Mouse (Mus musculus) CH12.LX (cell line): ENCODE data around the gene Dzank1. TPM values are rescaled to one million over a fixed set of nuclear protein-coding genes. Genes with fewer than 3 reads are reported as not detected.
A peak's percentile ranks its signal among the peaks of the same experiment; 100 is the strongest.

Experiments
- DNase-seq: peaks from one replicate; pipeline ENCODE4 v3.0.0-alpha.2; 2013; ENCODE audit errors: extremely low read depth
- H3K27ac ChIP-seq: 2 replicates; pipeline ENCODE4 v1.5.1; 2012; ENCODE audit warnings: low read depth, mild to moderate bottlenecking, control low read depth, moderate library complexity; ENCODE audit not compliant: insufficient read depth
- H3K27me3 ChIP-seq: replicated peaks from 2 replicates; pipeline ENCODE3; 2012; ENCODE audit warnings: inconsistent platforms
- H3K36me3 ChIP-seq, 2 experiments: replicated peaks in 1 of 2; 2 replicates each; pipeline versions ENCODE3 to v1.6.1; 2012; ENCODE audit warnings: inconsistent platforms in 1 of 2, low read length in 1 of 2, mild to moderate bottlenecking in 1 of 2, mixed read lengths in 1 of 2, moderate library complexity in 1 of 2; ENCODE audit not compliant: control insufficient read depth in 1 of 2, insufficient read depth in 1 of 2
- H3K4me1 ChIP-seq, 2 experiments: 2 replicates each; pipeline ENCODE4 v1.6.1; 2012; ENCODE audit warnings: inconsistent platforms in 1 of 2, moderate library complexity in 1 of 2; ENCODE audit not compliant: insufficient read depth in 2 of 2, control insufficient read depth in 1 of 2
- H3K4me2 ChIP-seq: 2 replicates; pipeline ENCODE4 v1.6.1; 2012; ENCODE audit warnings: low read depth, mild to moderate bottlenecking, control low read depth; ENCODE audit not compliant: poor library complexity, insufficient read depth, severe bottlenecking
- H3K4me3 ChIP-seq, 3 experiments: fragments of 150-350 bp in 1 of 3; sonication (generic) in 1 of 3; replicated peaks in 1 of 3; 2 replicates each; pipeline versions ENCODE3 to v1.5.1; 2011 to 2012; ENCODE audit warnings: low read depth in 2 of 3, low read length in 2 of 3, mild to moderate bottlenecking in 2 of 3, moderate library complexity in 2 of 3, control low read depth in 1 of 3, improper control_type of control experiment in 1 of 3, inconsistent platforms in 1 of 3, mixed read lengths in 1 of 3; ENCODE audit not compliant: poor library complexity in 1 of 3
- H3K79me2 ChIP-seq: replicated peaks from 2 replicates; pipeline ENCODE4 v1.6.1; 2012; ENCODE audit warnings: mild to moderate bottlenecking, moderate library complexity; ENCODE audit not compliant: control insufficient read depth, poor library complexity, insufficient read depth, severe bottlenecking; ENCODE audit errors: extremely low read depth
- H3K9ac ChIP-seq: 2 replicates; pipeline ENCODE4 v1.6.1; 2012; ENCODE audit warnings: low read depth, mild to moderate bottlenecking, control low read depth, moderate library complexity; ENCODE audit not compliant: insufficient read depth
- H3K9me3 ChIP-seq: replicated peaks from 2 replicates; pipeline ENCODE3; 2012; ENCODE audit warnings: low read length, inconsistent platforms, mixed read lengths
- BHLHE40 ChIP-seq: IDR thresholded peaks from 2 replicates; pipeline ENCODE4 v1.6.1; 2011; ENCODE audit warnings: mild to moderate bottlenecking, low read depth, low read length, improper control_type of control experiment
- CHD1 ChIP-seq: IDR thresholded peaks from 2 replicates; pipeline ENCODE4 v1.6.1; 2012; ENCODE audit warnings: low read depth, low read length, improper control_type of control experiment, inconsistent platforms
- CHD2 ChIP-seq: IDR thresholded peaks from 2 replicates; pipeline ENCODE4 v1.6.1; 2011; ENCODE audit warnings: low read length, improper control_type of control experiment
- EP300 ChIP-seq: IDR thresholded peaks from 2 replicates; pipeline ENCODE4 v1.6.1; 2011; ENCODE audit warnings: low read length, improper control_type of control experiment
- GABPA ChIP-seq: IDR thresholded peaks from 2 replicates; pipeline ENCODE4 v1.6.1; 2012; ENCODE audit warnings: low read depth, low read length, improper control_type of control experiment, inconsistent platforms; ENCODE audit not compliant: insufficient replicate concordance
- IRF4 ChIP-seq: IDR thresholded peaks from 2 replicates; pipeline ENCODE4 v1.6.1; 2014; ENCODE audit warnings: low read depth, mild to moderate bottlenecking, inconsistent platforms, low read length, improper control_type of control experiment
- JUN ChIP-seq: IDR thresholded peaks from 2 replicates; pipeline ENCODE4 v1.6.1; 2011; ENCODE audit warnings: low read depth, mild to moderate bottlenecking, low read length, improper control_type of control experiment, moderate library complexity; ENCODE audit not compliant: insufficient read depth
- JUND ChIP-seq: conservative IDR thresholded peaks from 2 replicates; pipeline ENCODE4 v1.6.1; 2011; ENCODE audit warnings: low read depth, low read length, improper control_type of control experiment
- MAX ChIP-seq: IDR thresholded peaks from 2 replicates; pipeline ENCODE4 v1.6.1; 2011; ENCODE audit warnings: low read length, improper control_type of control experiment
- MAZ ChIP-seq: IDR thresholded peaks from 2 replicates; pipeline ENCODE4 v1.6.1; 2012; ENCODE audit warnings: low read depth, mild to moderate bottlenecking, inconsistent platforms, low read length, improper control_type of control experiment, moderate library complexity
- MEF2A ChIP-seq: IDR thresholded peaks from 2 replicates; pipeline ENCODE4 v1.6.1; 2014; ENCODE audit warnings: low read depth, mild to moderate bottlenecking, inconsistent platforms, low read length, improper control_type of control experiment, borderline replicate concordance
- NRF1 ChIP-seq: IDR thresholded peaks from 2 replicates; pipeline ENCODE4 v1.6.1; 2014; ENCODE audit warnings: low read depth, mild to moderate bottlenecking, inconsistent platforms, low read length, improper control_type of control experiment, moderate library complexity
- PAX5 ChIP-seq: IDR thresholded peaks from 2 replicates; pipeline ENCODE4 v1.6.1; 2012; ENCODE audit warnings: low read length, inconsistent platforms, mixed read lengths
- POLR2AphosphoS2 ChIP-seq: IDR thresholded peaks from 2 replicates; pipeline ENCODE4 v1.6.1; 2011; ENCODE audit warnings: low read depth, low read length, improper control_type of control experiment
- ZKSCAN1 ChIP-seq: IDR thresholded peaks from 2 replicates; pipeline ENCODE4 v1.6.1; 2012; ENCODE audit warnings: low read depth, inconsistent platforms, low read length, improper control_type of control experiment, borderline replicate concordance
- ZMIZ1 ChIP-seq: IDR thresholded peaks from 2 replicates; pipeline ENCODE4 v1.6.1; 2012; ENCODE audit warnings: low read depth, mild to moderate bottlenecking, inconsistent platforms, low read length, improper control_type of control experiment
- dilution Hi-C: fragments of 300-500 bp; cut with MboI; formaldehyde crosslinking; loops from 2 replicates; pipeline ENCODE4 v1.14.3; 2020; ENCODE audit warnings: low sequenced_read_pairs; ENCODE audit not compliant: extremely low pct_unique_long_range_greater_than_20kb, extremely low pct_ligation_motif_present
- in situ Hi-C: fragments of 300-500 bp; cut with MboI; formaldehyde crosslinking; loops from 3 replicates; pipeline ENCODE4 v1.14.3; 2019; ENCODE audit warnings: low sequenced_read_pairs, low pct_ligation_motif_present, low pct_unique_long_range_greater_than_20kb, mixed read lengths
- polyA plus RNA-seq: library from polyadenylated mRNA; unstranded; fragments of >175 nt; gene quantifications from 2 replicates; pipeline ENCODE4 v1.2.1, GENCODE M21; 2012; ENCODE audit warnings: low read depth; ENCODE audit not compliant: insufficient read length
- total RNA-seq, 2 experiments: library from RNA; depleted of rRNA; stranded (reverse); fragments of 300-350 nt in 1 of 2; fragments of >200 nt in 1 of 2; gene quantifications; 2 replicates each; pipeline ENCODE4 v1.2.3; 2012 to 2014

The Dzank1 gene
- total and polyA plus RNA-seq, 3 experiments, result 0.08 to 0.29 (median 0.08) TPM

DNA sequence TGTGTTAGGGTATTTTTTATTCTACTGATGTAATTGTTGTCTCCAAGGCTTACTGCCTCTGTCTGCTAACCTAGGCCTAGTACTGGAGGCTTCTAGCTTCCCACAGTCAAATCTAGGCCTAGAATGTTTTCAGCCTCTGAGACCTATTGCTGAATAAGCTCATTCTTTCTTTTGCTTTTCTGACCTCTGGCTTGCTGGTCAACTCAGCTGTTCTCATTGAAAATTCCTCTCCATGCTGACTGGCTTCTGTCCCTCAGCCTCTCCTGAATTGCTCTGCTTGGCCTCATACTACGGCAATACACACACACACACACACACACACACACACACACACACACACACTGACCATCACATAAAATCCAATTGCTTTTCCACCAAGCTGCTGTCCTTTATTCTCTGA lies 101.5 kb downstream of the Dzank1 start:
- dilution Hi-C loops, result no loop called here
- in situ Hi-C loops, result no loop called here
- no peaks in the 10 kb centered on the region for H3K4me1 ChIP-seq

DNA sequence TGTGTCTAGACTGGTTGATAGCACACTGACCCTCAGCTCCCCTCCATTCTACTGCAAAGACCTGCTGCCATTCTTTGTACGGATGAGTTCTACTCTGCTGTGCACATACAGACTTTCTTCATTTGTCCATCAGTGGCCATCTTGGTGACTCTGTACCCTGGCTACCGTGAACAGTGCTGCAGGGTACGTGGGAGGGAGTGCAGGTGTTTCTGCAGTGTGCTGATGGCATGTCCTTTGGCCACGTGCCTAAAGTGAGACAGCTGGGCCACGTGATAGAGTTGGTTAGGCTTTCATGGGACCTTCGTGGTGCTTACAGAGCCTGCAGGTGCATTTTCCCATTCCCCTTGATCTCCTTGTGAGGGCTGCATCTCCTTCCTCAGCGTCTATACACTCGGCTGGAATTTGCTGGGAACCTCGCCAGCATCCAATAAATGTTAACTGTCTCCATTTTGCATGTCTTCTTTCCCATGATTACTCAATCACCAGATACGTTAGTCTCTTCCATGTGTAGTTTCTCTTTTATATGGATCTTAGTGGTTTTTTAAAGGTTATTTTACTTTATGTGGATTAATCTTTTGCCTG lies 105.0 kb downstream of the Dzank1 start:
- Histone ChIP-seq H3K4me2 (no peak overlapping the region), H3K27ac (no peak overlapping the region), H3K36me3 (no peaks in the 10 kb centered on the region), H3K9ac (no peak overlapping the region), H3K9me3 (no peaks in the 10 kb centered on the region), H3K4me1 (peaks cover 0 to 14% of the 10 kb centered on the region in 2 experiments; a peak in 2 of 4 replicates), H3K27me3 (no peaks in the 10 kb centered on the region), H3K4me3 (no peak overlapping the region), H3K79me2 (no peaks in the 10 kb centered on the region)
- in situ Hi-C loops, result no loop called here
- dilution Hi-C loops, result no loop called here
- TF ChIP-seq BHLHE40, result peak; percentile 34
- TF ChIP-seq NRF1, result no peak
- no peak for DNase-seq

More for the DNA sequence above, 101.5 kb downstream of the Dzank1 start:
- DNase-seq, result no peak
- no peak overlapping the region for H3K4me2 ChIP-seq
- TF ChIP-seq CHD1, result no peak
- no peak for TF ChIP-seq JUND
- TF ChIP-seq PAX5, result no peak
- no peak for TF ChIP-seq MEF2A
- no peak for TF ChIP-seq ZMIZ1
- no peak for TF ChIP-seq JUN
- TF ChIP-seq MAZ, result no peak
- TF ChIP-seq IRF4, result no peak
- TF ChIP-seq POLR2AphosphoS2, result no peak
- TF ChIP-seq NRF1, result no peak
- no peak for TF ChIP-seq MAX
- TF ChIP-seq EP300, result no peak
- no peak for TF ChIP-seq CHD2
- TF ChIP-seq ZKSCAN1, result no peak
- no peak for TF ChIP-seq GABPA
- TF ChIP-seq BHLHE40, result no peak
- TF ChIP-seq, all 38 proteins: peak for 0
- Histone ChIP-seq H3K4me3 (no peak overlapping the region), H3K27ac (no peak overlapping the region), H3K9me3 (no peaks in the 10 kb centered on the region), H3K9ac (no peak overlapping the region), H3K79me2 (no peaks in the 10 kb centered on the region), H3K36me3 (no peaks in the 10 kb centered on the region), H3K27me3 (no peaks in the 10 kb centered on the region)

Other genes with a start within 250 kb of the Dzank1 start
- not detected in 2 replicates for gene Ovol2, start 195.3 kb downstream of the Dzank1 start, total RNA-seq (2012; rRNA removed)
- gene Ovol2, start 195.3 kb downstream of the Dzank1 start, total RNA-seq (2014; rRNA removed), result not detected in 2 replicates
- gene Ovol2, start 195.3 kb downstream of the Dzank1 start, polyA plus RNA-seq, result not detected in 2 replicates
- 25.7 and 30.9 TPM in 2 replicates for gene Kat14, start 158.4 kb downstream of the Dzank1 start, total RNA-seq (2012; rRNA removed)
- 24.3 and 25.9 TPM in 2 replicates for gene Kat14, start 158.4 kb downstream of the Dzank1 start, total RNA-seq (2014; rRNA removed)
- 54.4 and 56.2 TPM in 2 replicates for gene Kat14, start 158.4 kb downstream of the Dzank1 start, polyA plus RNA-seq
- not detected in 2 replicates for gene Pet117, start 158.4 kb downstream of the Dzank1 start, total RNA-seq (2012; rRNA removed)
- not detected in 2 replicates for gene Pet117, start 158.4 kb downstream of the Dzank1 start, total RNA-seq (2014; rRNA removed)
- gene Pet117, start 158.4 kb downstream of the Dzank1 start, polyA plus RNA-seq, result 12.3 and 14.5 TPM in 2 replicates
- gene Polr3f, start 304 bp upstream of the Dzank1 start, total RNA-seq (2012; rRNA removed), result 15.8 and 18.5 TPM in 2 replicates
- gene Polr3f, start 304 bp upstream of the Dzank1 start, total RNA-seq (2014; rRNA removed), result 28.5 and 31.9 TPM in 2 replicates
- gene Polr3f, start 304 bp upstream of the Dzank1 start, polyA plus RNA-seq, result 20.2 and 23.2 TPM in 2 replicates
- 0.13 and 0.17 TPM in 2 replicates for gene Rbbp9, start 23.5 kb upstream of the Dzank1 start, total RNA-seq (2012; rRNA removed)
- 0.42 and 0.57 TPM in 2 replicates for gene Rbbp9, start 23.5 kb upstream of the Dzank1 start, total RNA-seq (2014; rRNA removed)
- 0.11 and 0.14 TPM in 2 replicates for gene Rbbp9, start 23.5 kb upstream of the Dzank1 start, polyA plus RNA-seq
- gene Sec23b, start 28.8 kb upstream of the Dzank1 start, total RNA-seq (2012; rRNA removed), result 98.5 and 110 TPM in 2 replicates
- 99.0 and 103 TPM in 2 replicates for gene Sec23b, start 28.8 kb upstream of the Dzank1 start, total RNA-seq (2014; rRNA removed)
- 77.7 and 95.4 TPM in 2 replicates for gene Sec23b, start 28.8 kb upstream of the Dzank1 start, polyA plus RNA-seq
- 34.7 and 36.1 TPM in 2 replicates for gene Smim26, start 66.6 kb upstream of the Dzank1 start, total RNA-seq (2012; rRNA removed)
- gene Smim26, start 66.6 kb upstream of the Dzank1 start, total RNA-seq (2014; rRNA removed), result 59.7 and 69.6 TPM in 2 replicates
- 30.0 and 35.0 TPM in 2 replicates for gene Smim26, start 66.6 kb upstream of the Dzank1 start, polyA plus RNA-seq
- gene Dtd1, start 72.5 kb upstream of the Dzank1 start, total RNA-seq (2012; rRNA removed), result 43.1 and 47.8 TPM in 2 replicates
- gene Dtd1, start 72.5 kb upstream of the Dzank1 start, total RNA-seq (2014; rRNA removed), result 42.7 and 46.4 TPM in 2 replicates
- 43.3 and 48.8 TPM in 2 replicates for gene Dtd1, start 72.5 kb upstream of the Dzank1 start, polyA plus RNA-seq